Mouse (Mus musculus): ENCODE data around the gene Eef1g.

- TF ChIP-seq CTCF (conservative IDR thresholded peaks at IDR 0.05; ENCODE audit: insufficient read depth, insufficient read length, low read depth, low read length) = no peak
- no peak for TF ChIP-seq POLR2A (IDR thresholded peaks at IDR 0.05; ENCODE audit: low read depth, low read length)
These were observed 38.1 kb upstream of the Eef1g start for GRCm38 (mm10) chr19:8928689-8929223.

Measured in kidney, adult 2 months (tissue).